Mouse (Mus musculus): ENCODE measurements at regions not wholly inside any gene's neighbourhood (a gene's known extent, or its start where the extent isn't known, plus 50 kb on each side); places are given as distances from the start of the nearest gene placed in this dataset.

- H3K9ac ChIP-seq (replicated peaks) = no peak overlapping the region
- H3K36me3 ChIP-seq (replicated peaks; ENCODE audit: insufficient read depth, low read length) = no peaks in the 10 kb centered on the region
- no peak overlapping the region for H3K27ac ChIP-seq (ENCODE audit: low read depth)
- peaks cover 8% of the 10 kb centered on the region; the same call in 1 of the 2 replicates for H3K4me1 ChIP-seq (ENCODE audit: insufficient read depth)
- H3K4me2 ChIP-seq (ENCODE audit: low read depth, low read length) = no peak overlapping the region
- H3K9me3 ChIP-seq (ENCODE audit: low read length) = no peaks in the 10 kb centered on the region
- H3K4me3 ChIP-seq (ENCODE audit: low read depth, low read length) = no peak overlapping the region
- DNase-seq = no peak
- H3K27me3 ChIP-seq (ENCODE audit: insufficient read depth, low read length) = no peaks in the 10 kb centered on the region
- TF ChIP-seq EP300 (IDR thresholded peaks at IDR 0.05; ENCODE audit: low read depth) = no peak
- no peak for TF ChIP-seq CTCF (IDR thresholded peaks at IDR 0.05; ENCODE audit: low read depth)
- no peak for ATAC-seq
- 62% methylated on average over 9 of the region's 9 CpGs for WGBS (ENCODE audit: insufficient replicate concordance)
Observed at GRCm38 (mm10) chr3:52540862-52541380, 272.8 kb downstream of the Foxo1 start.

GRCm38 (mm10) chr3:52539813-52540378 lies 271.8 kb downstream of the Foxo1 start:
- Histone ChIP-seq H3K27me3 (ENCODE audit: insufficient read depth, low read length) (no peaks in the 10 kb centered on the region), H3K4me1 (ENCODE audit: insufficient read depth) (peaks cover 8% of the 10 kb centered on the region; the same call in 1 of the 2 replicates), H3K4me3 (ENCODE audit: low read depth, low read length) (no peak overlapping the region), H3K9ac (replicated peaks) (no peak overlapping the region), H3K4me2 (ENCODE audit: low read depth, low read length) (no peak overlapping the region), H3K27ac (ENCODE audit: low read depth) (no peak overlapping the region), H3K36me3 (replicated peaks; ENCODE audit: insufficient read depth, low read length) (no peaks in the 10 kb centered on the region), H3K9me3 (ENCODE audit: low read length) (no peaks in the 10 kb centered on the region)
- no peak for DNase-seq
- ATAC-seq = no peak
- 73% methylated on average over 10 of the region's 10 CpGs for WGBS (ENCODE audit: insufficient replicate concordance)
- TF ChIP-seq EP300 (IDR thresholded peaks at IDR 0.05; ENCODE audit: low read depth) = no peak
- no peak for TF ChIP-seq CTCF (IDR thresholded peaks at IDR 0.05; ENCODE audit: low read depth)

GRCm38 (mm10) chr3:52538306-52538705 lies 270.2 kb downstream of the Foxo1 start:
- H3K27me3 ChIP-seq (ENCODE audit: insufficient read depth, low read length) = no peaks in the 10 kb centered on the region
- no peak overlapping the region for H3K4me2 ChIP-seq (ENCODE audit: low read depth, low read length)
- no peaks in the 10 kb centered on the region for H3K36me3 ChIP-seq (replicated peaks; ENCODE audit: insufficient read depth, low read length)
- no peak overlapping the region for H3K9ac ChIP-seq (replicated peaks)
- ATAC-seq = no peak
- no peak overlapping the region for H3K27ac ChIP-seq (ENCODE audit: low read depth)
- 67% methylated on average over 4 of the region's 4 CpGs for WGBS (ENCODE audit: insufficient replicate concordance)
- TF ChIP-seq EP300 (IDR thresholded peaks at IDR 0.05; ENCODE audit: low read depth) (no peak), CTCF (IDR thresholded peaks at IDR 0.05; ENCODE audit: low read depth) (no peak)
- peaks cover 5% of the 10 kb centered on the region; the same call in 1 of the 2 replicates for H3K4me1 ChIP-seq (ENCODE audit: insufficient read depth)
- no peak overlapping the region for H3K4me3 ChIP-seq (ENCODE audit: low read depth, low read length)
- no peak for DNase-seq
- no peaks in the 10 kb centered on the region for H3K9me3 ChIP-seq (ENCODE audit: low read length)

GRCm38 (mm10) chr3:52537362-52537911 lies 269.3 kb downstream of the Foxo1 start:
- no peak for TF ChIP-seq EP300 (IDR thresholded peaks at IDR 0.05; ENCODE audit: low read depth)
- no peak for TF ChIP-seq CTCF (IDR thresholded peaks at IDR 0.05; ENCODE audit: low read depth)
- Histone ChIP-seq H3K4me2 (ENCODE audit: low read depth, low read length) (no peak overlapping the region), H3K4me3 (ENCODE audit: low read depth, low read length) (no peak overlapping the region), H3K9ac (replicated peaks) (no peak overlapping the region), H3K4me1 (ENCODE audit: insufficient read depth) (peaks cover under 1% of the 10 kb centered on the region; the same call in 1 of the 2 replicates), H3K27me3 (ENCODE audit: insufficient read depth, low read length) (no peaks in the 10 kb centered on the region), H3K36me3 (replicated peaks; ENCODE audit: insufficient read depth, low read length) (no peaks in the 10 kb centered on the region), H3K9me3 (ENCODE audit: low read length) (no peaks in the 10 kb centered on the region), H3K27ac (ENCODE audit: low read depth) (no peak overlapping the region)
- no peak for ATAC-seq
- no peak for DNase-seq
- 66% methylated on average over 10 of the region's 10 CpGs for WGBS (ENCODE audit: insufficient replicate concordance)

- H3K9me3 ChIP-seq (ENCODE audit: low read length) = no peaks in the 10 kb centered on the region
- no peak overlapping the region for H3K4me2 ChIP-seq (ENCODE audit: low read depth, low read length)
- DNase-seq (no peak), ATAC-seq (no peak)
- no peak overlapping the region for H3K4me3 ChIP-seq (ENCODE audit: low read depth, low read length)
- peaks cover 3% of the 10 kb centered on the region; the same call in 1 of the 2 replicates for H3K4me1 ChIP-seq (ENCODE audit: insufficient read depth)
- no peaks in the 10 kb centered on the region for H3K36me3 ChIP-seq (replicated peaks; ENCODE audit: insufficient read depth, low read length)
- H3K27me3 ChIP-seq (ENCODE audit: insufficient read depth, low read length) = no peaks in the 10 kb centered on the region
- H3K9ac ChIP-seq (replicated peaks) = no peak overlapping the region
- no peak overlapping the region for H3K27ac ChIP-seq (ENCODE audit: low read depth)
- 65% methylated on average over 7 of the region's 7 CpGs for WGBS (ENCODE audit: insufficient replicate concordance)
- TF ChIP-seq CTCF (IDR thresholded peaks at IDR 0.05; ENCODE audit: low read depth) (no peak), EP300 (IDR thresholded peaks at IDR 0.05; ENCODE audit: low read depth) (no peak)
Observed at GRCm38 (mm10) chr3:52535411-52536021, 267.4 kb downstream of the Foxo1 start.

GRCm38 (mm10) chr3:52534118-52534517 lies 266.0 kb downstream of the Foxo1 start:
- TF ChIP-seq CTCF (IDR thresholded peaks at IDR 0.05; ENCODE audit: low read depth) (no peak), EP300 (IDR thresholded peaks at IDR 0.05; ENCODE audit: low read depth) (no peak)

More at GRCm38 (mm10) chr3:52534118-52534517, 266.0 kb downstream of the Foxo1 start:
- Histone ChIP-seq H3K9ac (replicated peaks) (no peak overlapping the region), H3K36me3 (replicated peaks; ENCODE audit: insufficient read depth, low read length) (no peaks in the 10 kb centered on the region), H3K27ac (ENCODE audit: low read depth) (no peak overlapping the region), H3K4me3 (ENCODE audit: low read depth, low read length) (no peak overlapping the region), H3K9me3 (ENCODE audit: low read length) (no peaks in the 10 kb centered on the region), H3K4me2 (ENCODE audit: low read depth, low read length) (no peak overlapping the region), H3K27me3 (ENCODE audit: insufficient read depth, low read length) (no peaks in the 10 kb centered on the region), H3K4me1 (ENCODE audit: insufficient read depth) (peaks cover 11% of the 10 kb centered on the region)
- no peak for DNase-seq
- no peak for ATAC-seq
- WGBS (ENCODE audit: insufficient replicate concordance) = 69% methylated on average over 7 of the region's 7 CpGs

Data from liver, postnatal 0 days (tissue).